Mouse (Mus musculus) myocyte (in vitro differentiated cells): ENCODE measurements around the gene Rgcc.

Experiments used
- CEBPB ChIP-seq: IDR thresholded peaks from 2 replicates; pipeline ENCODE4 v1.6.1; 2011; ENCODE audit warnings: mild to moderate bottlenecking, moderate library complexity; ENCODE audit not compliant: poor library complexity, insufficient read depth, severe bottlenecking
- E2F4 ChIP-seq: IDR thresholded peaks from one replicate; pipeline ENCODE4 v1.6.1; 2011; ENCODE audit warnings: mild to moderate bottlenecking, control low read depth, moderate library complexity; ENCODE audit not compliant: insufficient read depth
- MAX ChIP-seq: IDR thresholded peaks from one replicate; pipeline ENCODE4 v1.6.1; 2011; ENCODE audit warnings: low read depth, mild to moderate bottlenecking, control low read depth
- POLR2A ChIP-seq: IDR thresholded peaks from one replicate; pipeline ENCODE4 v1.6.1; 2011; ENCODE audit warnings: low read depth, mild to moderate bottlenecking, control low read depth, moderate library complexity; ENCODE audit not compliant: insufficient read length
- POLR2AphosphoS2 ChIP-seq: IDR thresholded peaks from one replicate; pipeline ENCODE4 v1.6.1; 2011; ENCODE audit warnings: low read depth, control low read depth; ENCODE audit not compliant: insufficient read length
- REST ChIP-seq: IDR thresholded peaks from one replicate; pipeline ENCODE4 v1.6.1; 2011; ENCODE audit warnings: mild to moderate bottlenecking, control low read depth, moderate library complexity; ENCODE audit not compliant: insufficient read depth, insufficient read length
- USF1 ChIP-seq: IDR thresholded peaks from one replicate; pipeline ENCODE4 v1.6.1; 2011; ENCODE audit warnings: low read depth, mild to moderate bottlenecking, control low read depth, moderate library complexity

DNA sequence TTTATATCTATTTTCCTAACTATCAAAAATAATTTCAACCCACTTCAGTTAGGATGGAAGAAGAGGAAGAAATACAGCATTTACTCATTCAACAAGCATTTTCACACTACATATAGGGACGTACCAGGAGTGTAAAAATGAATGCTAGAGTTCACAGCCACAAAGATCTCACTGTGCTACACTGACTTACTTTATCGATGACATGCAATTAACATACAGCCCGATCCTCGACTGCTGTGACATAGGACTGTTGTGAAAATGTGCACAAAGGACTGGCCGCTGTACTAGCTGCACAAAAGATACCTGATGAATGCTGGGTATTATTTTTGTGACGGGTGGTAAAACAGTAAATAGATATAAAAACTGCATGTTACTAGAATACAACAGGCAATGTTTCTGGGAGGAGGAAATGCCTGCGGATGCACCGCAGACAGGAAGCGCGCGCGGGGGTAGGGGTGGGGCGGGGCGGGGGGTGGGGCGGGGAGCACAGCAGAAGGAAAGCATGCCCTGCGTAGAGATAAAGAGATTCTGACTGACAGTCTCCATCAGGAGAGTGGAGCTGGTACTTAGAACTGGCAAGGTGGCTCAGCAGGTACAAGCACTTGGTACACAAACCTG, 29.6 kb upstream of the Rgcc start:
- TF ChIP-seq CEBPB = no peak
- no peak for TF ChIP-seq POLR2A
- TF ChIP-seq USF1 = no peak
- TF ChIP-seq MAX = no peak
- no peak for TF ChIP-seq E2F4
- TF ChIP-seq POLR2AphosphoS2 = no peak
- TF ChIP-seq REST = no peak
